Mouse (Mus musculus) heart, adult 8-10 months (tissue): ENCODE results near the gene Htra3. TPM values are rescaled to one million over a fixed set of nuclear protein-coding genes. Genes with fewer than 3 reads are reported as not detected.

ENCODE experiments used
- DNase-seq: peaks from one replicate; pipeline ENCODE4 v3.0.0; 2022; ENCODE audit warnings: low spot score
- total RNA-seq, 4 experiments: library from RNA; stranded (reverse); gene quantifications; 2 replicates each; pipeline ENCODE4 v1.2.4; 2022

The Htra3 gene
- total RNA-seq: 10 to 100 TPM; 70.4 to 85.8 (median 82.5) TPM

GRCm38 (mm10) chr5:35679256-35680155, at the start of gene Htra3:
Gene Htra3 (minus strand): TSS chr5:35679782.
- DNase-seq: peak; percentile 40

- peak; percentile 84 for DNase-seq
These were observed 49.4 kb upstream of the Htra3 start for GRCm38 (mm10) chr5:35728957-35729460.

- DNase-seq: no peak
These were observed 48.9 kb upstream of the Htra3 start for GRCm38 (mm10) chr5:35728344-35728956.

DNA sequence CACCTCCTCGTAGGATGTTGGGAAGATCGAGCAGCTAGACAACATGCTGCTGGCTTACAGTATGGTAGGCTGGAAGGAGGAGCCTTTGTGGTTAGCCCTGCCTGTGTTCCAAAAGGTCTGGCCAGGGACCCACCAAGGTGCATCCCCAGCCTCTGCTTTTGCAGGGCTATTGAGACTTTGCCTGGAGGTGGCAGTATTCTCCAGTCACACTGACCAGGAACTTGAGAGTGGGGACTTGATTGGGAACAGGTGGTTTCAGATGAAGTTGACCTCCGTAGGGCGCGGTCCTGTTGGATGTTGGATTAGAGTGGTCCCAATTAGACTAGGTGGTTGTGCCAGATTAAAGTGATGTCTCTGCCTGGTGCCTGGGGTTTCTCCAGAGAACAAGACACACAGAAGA, 47.9 kb upstream of the Htra3 start:
- DNase-seq: no peak

DNA sequence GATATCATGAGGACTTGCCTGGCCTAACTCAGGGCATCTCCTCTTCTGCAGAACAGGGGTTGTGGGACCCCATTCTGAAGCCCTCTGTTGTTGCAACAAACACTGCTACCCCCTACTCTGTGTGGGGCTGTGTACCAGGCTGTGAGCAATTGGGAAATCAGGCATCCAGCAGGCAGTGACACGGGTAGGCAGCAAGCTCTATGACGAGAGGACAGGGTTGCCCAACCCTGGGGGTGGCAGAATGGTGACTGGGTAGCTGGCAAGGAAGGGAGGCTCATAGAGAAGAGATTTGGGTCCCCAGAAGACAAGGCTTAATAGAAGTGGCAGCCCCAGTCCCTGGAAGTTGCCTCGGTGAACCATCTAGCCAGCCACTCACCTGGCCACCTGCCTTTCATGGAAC, 46.3 kb upstream of the Htra3 start:
- DNase-seq: no peak

DNA sequence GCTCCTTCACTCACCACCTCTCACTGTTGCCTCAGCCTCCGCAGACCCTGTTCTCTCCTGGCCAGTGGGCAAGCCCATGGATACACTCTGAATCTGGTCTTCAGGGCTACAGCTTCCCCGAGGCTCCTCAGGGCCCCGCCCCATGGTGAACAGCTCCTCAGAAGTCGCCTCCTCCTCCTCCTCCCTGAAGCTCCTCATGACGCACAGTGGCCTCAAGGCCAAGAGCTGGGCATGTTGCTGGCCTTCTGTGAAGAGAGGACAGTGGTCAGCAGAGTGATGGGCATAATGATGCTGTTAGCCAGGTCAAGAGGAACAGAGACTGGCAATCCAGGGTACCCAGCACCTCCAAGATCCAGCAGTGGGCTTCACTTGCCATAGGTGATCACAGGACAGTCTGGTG, 44.3 kb upstream of the Htra3 start:
- DNase-seq: no peak

- no peak for DNase-seq
These were observed 43.1 kb upstream of the Htra3 start for GRCm38 (mm10) chr5:35722654-35723053.

DNA sequence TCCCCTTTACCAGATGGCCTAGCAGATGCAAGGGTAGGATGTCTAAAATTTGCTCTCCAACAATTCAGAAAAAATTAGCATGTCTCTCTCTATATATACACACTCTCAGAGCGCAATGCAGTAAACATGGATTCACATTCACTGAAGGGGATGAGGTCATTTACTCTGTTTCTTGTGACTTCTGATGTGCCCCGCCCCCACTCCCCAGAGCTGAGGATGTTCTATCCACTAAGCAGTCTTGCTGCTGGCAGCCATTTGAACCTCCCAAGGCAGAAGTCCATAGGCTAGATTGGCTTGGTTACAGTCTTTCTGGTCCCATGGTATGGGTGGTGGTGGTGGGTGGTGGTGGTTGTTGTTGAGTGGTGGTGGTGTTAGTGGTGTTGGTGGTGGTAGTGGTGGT, 42.4 kb upstream of the Htra3 start:
- DNase-seq: no peak

- no peak for DNase-seq
These were observed 40.3 kb upstream of the Htra3 start for GRCm38 (mm10) chr5:35719880-35720279.

- no peak for DNase-seq
These were observed 39.8 kb upstream of the Htra3 start for GRCm38 (mm10) chr5:35719343-35719742.

GRCm38 (mm10) chr5:35718817-35719216, 39.2 kb upstream of the Htra3 start:
- DNase-seq: no peak

DNA sequence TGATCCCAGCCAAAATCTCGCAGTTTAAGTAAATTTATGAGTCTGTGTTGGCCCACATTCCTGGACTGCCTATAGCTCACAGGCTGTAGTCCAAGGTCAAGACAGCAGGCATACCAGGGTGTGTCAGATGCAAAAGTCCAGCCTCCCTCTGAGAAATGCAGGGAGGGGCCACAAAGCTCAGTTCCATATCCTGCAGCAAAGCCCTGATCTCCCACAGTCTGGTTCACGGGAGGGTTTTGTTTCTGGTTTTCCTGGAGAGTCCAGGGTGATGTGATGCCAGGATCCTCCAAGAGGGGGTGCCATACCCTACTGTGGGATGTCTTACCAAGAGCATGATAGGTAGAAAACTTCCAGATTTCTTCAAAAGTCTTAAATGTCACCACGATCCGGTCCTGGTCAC, 38.4 kb upstream of the Htra3 start:
- no peak for DNase-seq

DNA sequence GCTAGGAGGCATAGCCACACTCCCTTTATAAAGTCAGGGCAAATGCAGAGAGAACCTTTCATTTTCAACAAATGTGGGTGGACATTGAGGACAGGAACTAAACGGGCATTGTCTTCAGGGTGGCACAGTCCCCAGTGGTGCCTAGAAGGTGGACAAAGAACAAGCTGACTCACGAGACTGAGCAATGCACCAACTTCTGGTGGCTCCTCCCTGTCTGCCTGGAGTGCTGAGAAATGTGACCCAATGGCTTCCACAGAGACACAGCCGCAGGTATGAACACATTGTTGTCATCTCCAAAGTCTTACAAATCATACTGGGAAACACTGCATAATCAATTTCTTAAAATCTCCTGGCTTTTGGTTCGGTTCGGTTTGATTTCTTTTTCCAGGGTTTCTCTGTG, 37.9 kb upstream of the Htra3 start:
- no peak for DNase-seq

GRCm38 (mm10) chr5:35713649-35714354, 34.2 kb upstream of the Htra3 start:
- no peak for DNase-seq

DNA sequence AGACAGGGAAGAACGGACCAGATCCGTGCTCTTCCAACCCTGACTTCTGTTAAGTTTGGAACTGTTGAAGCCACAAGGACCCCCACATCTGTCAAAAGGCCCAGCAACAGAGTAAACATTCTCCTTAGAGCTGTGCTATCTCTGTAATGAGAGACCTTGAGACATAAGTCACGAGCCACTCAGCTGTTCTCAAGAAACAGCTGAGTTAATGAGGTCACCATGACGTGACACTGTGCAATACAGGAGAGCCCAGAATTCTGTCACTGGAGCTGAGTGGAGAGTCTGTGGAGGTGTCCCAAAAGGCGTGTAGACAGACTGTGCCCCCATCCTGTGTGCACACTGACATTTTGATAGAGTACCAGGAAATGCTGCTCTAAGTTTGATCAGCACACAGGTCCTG, 32.9 kb upstream of the Htra3 start:
- no peak for DNase-seq

DNA sequence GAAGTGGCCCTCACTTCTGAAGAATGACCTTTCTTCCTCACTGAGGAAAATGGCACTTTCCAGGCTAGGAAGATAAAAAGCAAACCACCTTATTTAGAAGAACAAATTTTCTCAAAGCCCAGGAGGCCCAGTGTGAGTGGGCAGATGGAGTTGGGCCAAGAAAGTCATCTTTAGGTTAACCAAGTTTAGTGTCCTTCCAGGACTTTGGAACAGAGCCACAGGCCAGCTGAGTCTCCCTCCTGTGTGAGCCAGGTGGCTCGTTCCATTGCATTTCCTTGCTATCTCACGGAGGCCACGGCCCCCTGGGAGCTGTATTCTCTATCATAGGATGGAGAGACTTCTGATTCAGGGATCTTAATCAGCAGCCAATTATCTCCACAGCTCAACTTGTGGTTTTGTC, 31.3 kb upstream of the Htra3 start:
- no peak for DNase-seq

- no peak for DNase-seq
These were observed 30.9 kb upstream of the Htra3 start for GRCm38 (mm10) chr5:35710481-35710880.

GRCm38 (mm10) chr5:35705411-35705810, 25.8 kb upstream of the Htra3 start:
- no peak for DNase-seq

- no peak for DNase-seq
These were observed 24.2 kb upstream of the Htra3 start for GRCm38 (mm10) chr5:35703814-35704213.

- DNase-seq: no peak
These were observed 23.6 kb upstream of the Htra3 start for GRCm38 (mm10) chr5:35703183-35703582.

DNA sequence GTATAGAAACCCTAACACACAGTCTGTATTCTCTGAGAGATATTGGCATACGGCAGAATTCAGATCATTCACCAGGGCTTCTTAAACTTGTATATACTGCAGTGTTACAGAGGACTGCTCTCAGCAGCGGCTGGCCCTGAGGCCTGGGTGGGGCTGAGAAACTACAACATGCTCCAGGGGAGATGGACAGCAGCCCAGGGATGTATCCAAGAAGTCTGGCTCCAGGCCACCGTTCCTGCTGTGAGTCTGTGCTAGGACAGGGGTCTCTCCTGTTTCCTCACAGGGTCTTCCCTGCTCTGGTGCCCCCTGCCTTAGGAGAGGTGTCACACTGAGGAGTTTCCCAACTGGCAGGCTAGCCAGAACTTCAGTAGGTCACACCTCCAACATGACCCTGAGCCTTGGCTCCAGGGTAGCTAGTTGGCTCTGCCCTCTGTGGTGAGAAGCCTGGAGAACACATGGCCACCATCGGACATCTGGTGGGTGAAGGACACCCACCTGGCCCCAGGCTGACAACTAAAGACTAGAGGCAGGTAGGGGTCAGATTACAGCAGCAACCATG, 23.1 kb upstream of the Htra3 start:
- no peak for DNase-seq

- DNase-seq: peak; percentile 58
These were observed 21.5 kb upstream of the Htra3 start for GRCm38 (mm10) chr5:35701042-35701441.
